Mouse (Mus musculus): Measurements from ENCODE around the gene Asap2. TPM values are rescaled to one million over a fixed set of nuclear protein-coding genes. Genes with fewer than 3 reads are reported as not detected.
"Not testable (repeated sequence)": the region's sequence is repeated elsewhere in the genome, so short reads cannot be mapped to it uniquely, and the experiment has no call there.

Gene Asap2
- polyA plus RNA-seq (2012; rRNA removed): 13.4 and 13.6 TPM in 2 replicates

DNA sequence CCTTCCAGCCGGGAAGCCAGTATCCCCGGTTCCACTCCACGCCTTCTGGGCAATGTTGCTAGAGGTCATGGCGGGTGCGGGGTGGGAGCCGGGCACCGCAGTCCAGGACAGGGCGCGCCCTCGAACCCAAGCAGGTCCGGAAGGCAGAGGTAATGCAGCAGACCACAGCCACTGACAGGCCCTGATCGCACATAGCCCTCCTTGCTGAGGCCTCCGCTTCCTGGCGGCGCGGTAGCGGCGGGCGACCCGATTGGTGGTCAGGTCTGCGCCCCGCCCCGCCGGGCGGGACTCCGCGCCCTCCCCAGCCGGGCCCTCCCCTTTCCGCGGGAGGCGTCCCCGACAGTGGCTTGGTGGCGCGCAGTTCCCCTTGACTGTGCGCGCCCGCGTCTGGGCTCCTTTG is at the start of gene Asap2:
Asap2 (plus strand) TSS at position 328 of the 400 bp plus-strand sequence.
- DNase-seq (ENCODE audit: low read depth): not testable (repeated sequence)

DNA sequence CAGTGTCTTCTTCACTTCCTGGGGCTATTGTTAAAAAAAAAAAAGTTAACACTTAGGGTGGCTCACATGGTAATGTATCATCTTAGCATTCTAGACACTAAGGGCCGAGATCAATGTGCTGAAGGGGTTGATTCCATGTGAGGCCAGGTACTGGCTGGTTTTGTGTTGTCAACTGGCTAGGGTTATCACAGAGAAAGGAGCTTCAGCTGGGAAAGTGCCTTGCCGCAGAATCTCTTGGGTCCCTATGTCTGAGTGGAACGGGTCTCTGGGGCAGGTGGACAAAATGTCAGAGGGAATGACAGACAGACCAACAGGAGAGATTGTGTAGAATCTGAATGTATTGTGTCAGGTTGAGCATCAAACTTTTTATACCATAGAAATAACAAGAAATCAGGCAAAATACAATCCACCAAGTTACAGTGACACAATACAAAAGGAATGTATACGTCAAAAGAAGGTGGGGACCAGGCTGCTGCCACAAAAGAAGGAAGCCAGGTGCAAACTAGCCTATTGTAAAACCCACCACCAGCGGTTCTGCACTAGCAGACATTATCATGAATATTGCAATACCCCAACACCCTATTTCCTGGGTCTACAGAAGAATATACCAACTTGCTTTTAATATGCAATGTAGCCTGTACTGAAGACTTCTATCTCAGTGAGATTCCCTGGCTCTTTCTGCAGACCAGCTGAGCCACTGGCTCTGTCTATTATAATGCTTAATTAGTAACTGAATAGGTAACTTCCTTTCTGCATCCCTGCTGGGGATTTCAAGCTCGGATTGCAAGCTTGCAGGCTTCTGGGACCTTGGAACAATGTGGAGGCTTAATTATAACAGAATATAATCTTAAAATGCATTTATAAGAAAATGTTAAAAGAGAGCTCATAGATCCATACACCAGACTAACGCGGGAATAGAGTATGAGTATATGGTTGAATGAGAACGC is 42.9 kb upstream of the Asap2 start:
- not testable (repeated sequence) for DNase-seq (ENCODE audit: low read depth)

DNA sequence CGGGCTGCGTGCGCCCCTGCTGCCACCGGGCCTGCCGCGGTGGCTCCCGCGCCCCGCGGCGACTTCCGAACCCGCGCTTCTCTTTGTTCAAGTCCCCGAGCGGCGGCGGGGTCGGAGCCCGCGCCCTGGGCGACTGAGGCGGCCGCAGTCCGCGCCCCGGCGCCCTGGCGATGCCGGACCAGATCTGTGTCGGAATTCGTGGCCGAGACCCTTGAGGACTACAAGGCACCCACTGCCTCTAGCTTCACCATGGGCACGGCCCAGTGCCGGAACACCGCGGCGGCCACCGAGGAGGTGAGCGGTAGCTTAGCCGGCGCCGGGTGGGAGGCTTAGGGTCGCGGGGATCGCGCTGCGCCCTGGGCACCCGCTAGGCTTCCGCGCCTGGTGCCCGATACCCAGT is 320 bp downstream of the Asap2 start:
- DNase-seq (ENCODE audit: low read depth): not testable (repeated sequence)

DNA sequence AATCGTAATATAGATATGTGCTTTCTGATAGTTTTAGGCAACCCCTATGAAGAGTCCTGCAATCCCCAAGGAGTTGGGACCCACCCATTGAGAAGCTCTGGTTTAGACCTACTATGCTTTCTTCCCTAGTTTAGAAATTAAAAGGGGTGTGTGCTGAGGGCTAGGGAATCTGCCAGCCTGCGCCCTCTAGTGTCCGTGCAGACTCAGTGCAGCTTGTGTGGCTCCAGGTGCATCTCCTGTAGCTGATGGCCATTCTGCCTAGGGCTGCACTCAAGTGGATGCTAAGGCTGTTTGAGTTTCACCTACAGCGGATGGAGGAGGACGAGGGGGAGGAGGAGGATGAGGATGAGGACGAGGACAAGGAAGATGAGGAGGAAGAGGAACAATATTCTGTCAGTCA is 40.6 kb downstream of the Asap2 start:
- not testable (repeated sequence) for DNase-seq (ENCODE audit: low read depth)

DNA sequence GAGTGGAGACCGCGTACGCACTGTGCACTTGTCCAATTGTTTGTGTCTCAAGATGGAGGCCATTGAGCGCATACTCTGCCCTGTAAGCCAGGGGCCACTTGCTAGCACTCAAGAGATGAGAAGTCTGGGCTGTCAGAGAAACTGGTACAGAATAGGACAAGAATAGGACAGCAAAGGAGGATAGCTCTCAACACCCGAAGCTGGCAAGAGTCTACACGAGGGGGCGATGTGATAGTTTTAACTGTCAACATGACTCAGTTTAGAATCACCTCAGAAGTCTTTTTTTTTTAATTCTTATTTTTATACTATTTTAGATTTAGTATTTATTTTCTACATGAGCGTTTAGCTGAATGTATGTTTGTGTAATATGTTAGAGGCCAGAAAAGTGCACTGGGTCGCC is 56.5 kb downstream of the Asap2 start:
- not testable (repeated sequence) for DNase-seq (ENCODE audit: low read depth)

DNA sequence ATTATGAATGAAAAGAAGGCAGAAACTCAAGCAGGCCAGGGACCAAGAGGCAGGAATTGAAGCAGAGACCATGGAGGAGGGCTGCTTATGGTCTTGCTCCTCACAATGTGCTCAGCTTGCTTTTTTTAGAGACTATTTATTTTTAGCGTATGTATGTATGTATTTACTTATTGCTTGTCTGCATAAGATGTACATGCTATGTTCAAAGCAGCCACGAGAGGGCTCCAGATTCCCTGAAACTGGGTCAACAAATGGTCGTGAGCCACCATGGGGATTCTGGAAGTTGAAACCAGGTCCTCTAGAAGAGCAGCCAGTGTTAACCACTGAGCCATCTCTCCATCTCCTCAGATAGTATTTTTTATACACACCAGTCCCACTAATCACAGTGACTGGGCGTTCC is 85.5 kb downstream of the Asap2 start:
- DNase-seq (ENCODE audit: low read depth): not testable (repeated sequence)

DNA sequence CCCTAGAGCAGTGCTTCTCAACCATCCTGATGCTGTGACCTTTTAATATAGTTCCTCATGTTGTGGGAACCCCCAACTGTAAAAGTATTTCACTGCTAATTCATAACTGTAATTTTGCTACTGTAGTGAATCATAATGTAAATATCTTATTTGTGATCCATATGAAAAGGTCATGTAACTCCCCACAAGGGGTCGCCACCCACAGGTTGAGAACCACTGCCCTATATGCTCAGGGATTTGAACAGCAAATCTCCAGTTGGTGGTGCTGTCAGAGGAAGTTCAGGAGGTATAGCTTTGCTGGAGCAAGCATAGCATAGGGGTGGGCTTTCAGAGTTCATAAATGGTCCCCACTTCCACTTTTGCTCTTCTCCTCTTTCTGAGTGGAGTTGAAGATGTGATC is 99.9 kb downstream of the Asap2 start:
- not testable (repeated sequence) for DNase-seq (ENCODE audit: low read depth)

DNA sequence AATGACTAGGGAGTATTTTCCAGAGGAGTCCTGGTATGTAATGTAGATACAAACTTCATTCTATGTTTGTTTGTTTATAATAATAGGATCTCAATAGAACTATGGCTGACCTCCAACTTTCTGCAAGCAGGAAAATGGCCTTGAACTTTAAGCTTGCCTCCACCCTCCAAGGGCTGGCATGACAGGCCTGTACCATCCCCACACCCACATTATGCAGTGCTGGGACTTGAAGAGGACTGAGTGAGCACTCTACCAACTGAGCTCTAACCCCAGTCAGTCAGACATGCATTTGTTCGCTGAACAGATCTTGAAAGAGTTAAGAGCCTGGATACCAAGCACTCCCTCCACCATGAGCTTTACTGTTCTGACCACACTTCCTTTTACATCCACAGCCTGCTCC is 102.2 kb downstream of the Asap2 start:
- DNase-seq (ENCODE audit: low read depth): not testable (repeated sequence)

DNA sequence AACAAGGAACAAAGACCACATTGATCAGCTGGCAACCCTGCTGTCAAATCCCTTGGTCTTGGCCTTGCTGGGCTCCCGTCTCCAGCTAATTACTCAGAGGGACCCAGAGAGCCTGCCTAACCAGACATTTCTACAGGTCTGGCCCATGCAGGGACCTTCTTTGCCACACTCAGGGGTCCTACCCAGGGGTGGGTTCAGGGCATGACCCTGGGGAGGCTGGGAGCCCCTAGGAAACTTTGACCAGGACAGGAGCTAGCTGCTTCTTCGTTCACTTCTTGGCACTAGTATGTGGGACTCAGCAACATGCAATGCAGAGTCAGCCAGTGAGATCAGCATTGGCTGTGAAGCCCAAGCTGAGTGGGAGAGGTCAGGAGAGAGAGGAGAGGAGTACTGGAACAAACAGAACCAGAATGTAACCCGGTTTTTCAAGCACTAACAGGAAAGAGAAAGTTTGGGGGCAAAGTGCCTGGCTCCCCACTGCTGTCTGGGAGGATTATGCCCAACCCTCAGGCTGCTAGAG is 107.6 kb downstream of the Asap2 start:
- DNase-seq (ENCODE audit: low read depth): not testable (repeated sequence)

DNA sequence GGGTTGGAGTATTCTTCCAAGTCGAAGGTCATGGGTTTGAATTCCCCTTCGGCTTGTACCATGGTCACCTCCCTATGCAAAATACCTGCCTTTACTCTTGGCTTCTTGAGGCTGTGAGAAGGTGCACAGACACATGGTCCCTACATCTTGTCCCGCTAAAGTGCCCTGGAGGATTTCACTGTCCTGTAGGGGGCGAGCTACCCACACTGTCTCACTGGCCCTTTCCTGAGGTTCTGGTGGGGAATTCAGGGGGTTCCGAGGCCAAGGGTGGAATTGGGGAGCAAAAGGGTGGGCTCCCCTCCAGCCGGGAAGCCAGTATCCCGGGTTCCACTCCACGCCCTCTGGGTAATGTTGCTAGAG is 120.8 kb downstream of the Asap2 start:
- not testable (repeated sequence) for DNase-seq (ENCODE audit: low read depth)

DNA sequence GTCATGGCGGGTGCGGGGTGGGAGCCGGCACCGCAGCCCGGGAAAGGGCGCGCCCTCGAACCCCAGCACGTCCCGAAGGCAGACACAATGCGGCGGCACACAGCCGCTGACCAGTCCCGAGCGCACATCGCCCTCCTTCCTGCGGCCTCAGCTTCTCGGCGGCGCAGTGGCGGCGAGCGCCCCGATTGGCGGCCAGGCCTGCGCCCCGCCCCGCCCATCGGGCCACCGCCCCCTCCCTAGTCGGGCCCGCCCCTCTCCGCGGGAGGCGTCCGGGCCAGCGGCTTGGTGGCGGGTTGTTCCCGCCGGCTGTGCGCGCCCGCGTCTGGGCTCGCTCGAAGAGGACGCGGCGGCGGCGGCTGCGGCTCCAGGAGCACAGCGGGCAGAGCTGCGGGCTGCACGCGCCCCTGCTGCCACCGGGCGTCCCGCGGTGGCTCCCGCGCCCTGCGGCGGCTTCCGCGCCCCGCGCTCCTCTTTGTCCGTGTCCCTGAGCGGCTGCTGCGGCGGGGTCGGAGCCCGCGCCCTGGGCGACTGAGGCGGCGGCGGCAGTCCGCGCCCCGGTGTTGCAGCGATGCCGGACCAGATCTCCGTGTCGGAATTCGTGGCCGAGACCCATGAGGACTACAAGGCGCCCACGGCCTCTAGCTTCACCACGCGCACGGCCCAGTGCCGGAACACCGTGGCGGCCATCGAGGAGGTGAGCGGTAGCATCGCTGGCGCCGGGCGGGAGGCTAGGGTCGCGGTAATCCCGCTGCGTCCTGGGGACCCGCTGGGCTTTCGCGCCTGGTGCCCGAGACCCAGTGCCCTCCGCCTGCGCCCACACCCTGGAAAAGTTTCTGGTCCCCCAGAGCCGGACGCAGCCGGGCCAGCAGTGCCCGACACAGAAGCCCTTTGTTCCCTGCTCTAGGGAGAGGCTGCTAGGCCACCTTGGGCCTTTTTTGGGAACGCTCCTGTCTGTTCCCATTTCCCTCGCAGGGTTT is 121.5 kb downstream of the Asap2 start:
- no peak for DNase-seq (ENCODE audit: low read depth)

DNA sequence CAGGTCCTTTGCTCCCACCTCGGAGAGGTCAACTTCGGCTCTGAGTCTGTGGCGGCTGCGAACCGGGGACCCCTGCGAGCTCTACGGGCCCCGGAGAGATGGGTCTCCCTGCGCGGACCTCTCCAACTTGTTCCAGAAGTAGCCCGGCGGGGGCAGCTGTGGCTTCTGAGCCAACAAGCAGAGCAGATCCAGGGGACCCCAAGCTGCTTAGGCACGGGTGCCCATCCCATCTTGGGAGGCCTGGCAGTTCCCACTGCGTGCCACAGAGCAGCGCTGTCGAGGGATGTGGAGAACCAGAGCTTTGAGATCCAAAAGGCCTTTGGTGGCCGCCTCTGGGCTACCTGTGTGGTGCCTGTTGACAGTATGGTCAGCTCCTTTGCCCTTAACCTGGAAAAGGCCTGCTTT is 122.2 kb downstream of the Asap2 start:
- no peak for DNase-seq (ENCODE audit: low read depth)

DNA sequence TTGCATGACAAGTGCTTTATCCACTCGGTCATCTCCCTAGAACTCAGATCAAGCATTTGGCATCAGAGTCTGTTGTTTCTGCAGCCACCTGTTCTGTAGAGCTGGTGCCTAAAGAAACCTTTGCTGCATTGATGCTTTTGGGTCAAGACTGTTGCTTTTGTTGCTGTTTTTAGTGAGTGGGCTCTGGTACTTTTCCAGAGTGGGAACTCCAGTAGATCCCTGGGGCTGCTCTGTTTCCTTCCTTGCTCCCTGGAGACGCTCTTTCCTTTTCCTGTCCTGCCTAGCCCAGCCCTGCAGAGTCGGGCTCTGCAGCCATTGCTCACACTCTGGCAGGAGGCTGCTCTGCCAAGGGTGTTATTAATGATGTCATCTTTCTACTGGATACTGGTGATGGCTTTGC is 129.2 kb downstream of the Asap2 start:
- DNase-seq (ENCODE audit: low read depth): no peak

DNA sequence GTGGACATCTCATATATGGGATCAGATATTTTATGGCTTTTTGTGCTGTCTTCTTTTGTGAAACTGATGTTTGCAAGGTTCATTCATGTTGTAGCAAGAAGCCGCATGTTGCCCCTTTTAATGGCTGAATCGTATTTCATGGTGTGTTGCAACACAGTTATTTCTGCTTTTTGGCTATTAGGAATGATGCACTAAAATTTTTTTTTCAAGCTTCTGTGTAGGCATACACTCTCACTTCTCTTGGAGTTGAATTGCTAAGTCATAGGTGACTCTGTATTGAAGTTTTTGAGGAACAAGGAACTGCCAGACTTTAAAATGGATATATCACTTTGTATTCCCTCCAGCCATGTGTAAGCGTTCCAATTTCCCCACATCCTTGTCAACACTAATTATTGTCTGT is 132.6 kb downstream of the Asap2 start:
- no peak for DNase-seq (ENCODE audit: low read depth)

DNA sequence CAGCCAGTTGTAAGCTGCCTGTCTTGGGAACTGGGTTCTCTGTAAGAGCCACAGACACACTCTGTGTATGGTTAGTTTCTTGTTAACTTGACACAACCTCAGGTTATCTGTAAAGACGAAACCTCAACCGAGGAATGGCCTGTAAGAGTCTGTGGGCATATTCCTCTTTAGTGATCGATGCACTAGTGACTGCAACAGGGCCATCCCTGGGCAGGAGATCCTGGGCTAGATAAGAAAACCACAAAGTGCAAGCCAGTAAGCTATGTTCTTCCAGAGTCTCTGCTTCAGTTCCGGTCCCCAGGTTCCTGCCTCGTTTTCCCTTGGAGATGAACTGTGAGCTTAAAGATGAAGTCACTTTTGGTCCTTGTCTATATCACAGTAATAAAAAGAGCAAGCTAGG is 133.4 kb downstream of the Asap2 start:
- no peak for DNase-seq (ENCODE audit: low read depth)

DNA sequence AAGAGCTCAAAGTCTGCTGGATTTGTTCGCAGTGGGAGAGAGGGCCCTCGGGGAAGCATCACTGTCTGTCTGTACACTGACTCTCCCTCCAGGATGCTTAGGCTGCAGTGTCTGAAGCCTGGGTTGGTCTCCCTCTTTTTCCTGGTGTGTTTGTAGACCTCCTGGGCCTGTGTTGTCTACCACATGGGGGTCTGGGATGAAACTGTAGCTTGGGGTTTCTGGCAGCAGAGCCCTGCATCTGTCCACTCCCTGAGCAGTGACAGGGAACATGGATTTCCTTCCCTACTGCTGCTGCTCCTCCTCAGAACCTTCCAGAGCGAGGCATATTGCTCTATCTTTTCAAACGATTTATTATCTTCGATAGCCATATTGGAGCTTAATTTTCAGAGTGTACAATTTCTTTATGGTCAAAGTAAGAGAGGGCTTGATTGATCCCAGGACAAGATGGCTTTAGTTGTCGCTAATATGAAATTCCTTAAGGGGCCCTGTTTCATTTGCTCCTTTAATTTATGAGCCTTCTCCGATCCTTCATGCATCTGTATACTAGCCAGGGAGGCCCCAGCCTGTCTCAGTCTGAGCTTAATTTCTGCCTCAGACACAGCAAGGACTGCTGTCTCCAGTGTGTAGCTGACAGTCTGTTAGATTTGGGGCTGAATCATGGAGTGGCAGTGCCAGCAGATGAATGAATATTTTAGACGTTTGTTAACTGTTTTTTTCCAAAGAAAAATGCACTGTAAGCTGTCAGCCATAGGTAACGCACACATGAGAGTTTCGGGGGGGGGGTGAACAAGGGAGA is 135.6 kb downstream of the Asap2 start:
- no peak for DNase-seq (ENCODE audit: low read depth)

DNA sequence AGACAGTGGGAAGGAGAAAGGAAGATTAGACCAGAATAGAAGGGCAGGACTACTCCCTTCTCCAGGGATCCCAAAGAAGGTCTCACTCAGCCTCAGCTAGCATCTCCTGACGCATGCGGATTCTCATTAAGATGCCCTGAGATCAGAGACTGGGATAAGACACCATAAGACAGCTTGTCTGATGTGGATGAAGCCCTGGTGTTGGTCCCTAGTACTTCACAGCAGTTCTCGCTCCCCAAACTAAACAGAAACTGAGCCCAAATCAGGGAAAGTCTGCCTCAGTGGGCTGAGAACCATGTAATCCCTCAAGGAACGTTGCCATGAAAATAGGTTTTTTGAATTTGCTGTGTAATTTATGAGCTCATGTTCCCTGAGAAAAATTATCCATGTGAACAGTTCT is 136.3 kb downstream of the Asap2 start:
- no peak for DNase-seq (ENCODE audit: low read depth)

DNA sequence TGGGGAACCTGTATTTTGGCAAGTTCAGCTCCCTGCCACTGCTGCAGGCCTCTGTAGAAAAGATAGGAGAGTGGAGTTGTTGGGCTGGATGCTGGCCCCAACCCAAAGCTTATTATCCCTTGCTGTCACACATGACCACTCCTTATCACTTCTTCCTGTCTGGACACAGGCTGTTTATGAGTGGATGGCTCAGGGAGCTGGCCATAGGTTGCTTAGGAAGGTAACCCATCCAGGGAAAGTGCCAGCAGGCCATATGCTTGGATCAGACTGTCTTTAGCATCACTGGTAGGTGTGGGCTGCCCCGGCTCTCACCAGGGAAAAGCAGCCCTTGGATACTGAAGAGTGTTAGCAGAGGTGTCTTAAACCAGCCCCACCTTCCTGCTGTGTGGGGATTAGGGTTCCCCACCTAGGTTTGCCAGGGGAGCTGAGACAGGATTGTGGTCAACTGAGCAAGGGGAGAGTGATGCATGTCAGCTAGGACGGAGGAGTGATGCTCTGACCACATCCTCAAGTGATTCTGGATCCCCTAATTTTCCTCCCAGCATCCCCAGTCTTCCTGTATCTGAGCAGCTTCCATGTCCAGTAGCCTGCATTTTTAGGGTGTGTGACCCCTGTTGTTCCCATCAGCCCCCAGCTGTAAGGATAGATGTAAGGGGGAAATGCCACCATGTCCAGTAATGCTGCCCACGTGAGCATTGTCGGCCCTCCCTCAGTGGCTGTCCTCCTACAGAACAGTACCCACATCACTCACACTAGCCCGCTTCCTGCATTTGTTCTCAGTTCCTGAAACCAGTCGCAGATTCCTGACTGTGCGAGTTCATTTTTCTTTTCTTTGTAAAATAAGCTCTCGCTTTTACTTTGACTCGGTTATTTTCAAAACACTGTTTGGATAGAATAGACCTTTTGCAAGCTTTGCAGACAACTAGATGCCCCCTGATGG is 138.9 kb downstream of the Asap2 start:
- no peak for DNase-seq (ENCODE audit: low read depth)

DNA sequence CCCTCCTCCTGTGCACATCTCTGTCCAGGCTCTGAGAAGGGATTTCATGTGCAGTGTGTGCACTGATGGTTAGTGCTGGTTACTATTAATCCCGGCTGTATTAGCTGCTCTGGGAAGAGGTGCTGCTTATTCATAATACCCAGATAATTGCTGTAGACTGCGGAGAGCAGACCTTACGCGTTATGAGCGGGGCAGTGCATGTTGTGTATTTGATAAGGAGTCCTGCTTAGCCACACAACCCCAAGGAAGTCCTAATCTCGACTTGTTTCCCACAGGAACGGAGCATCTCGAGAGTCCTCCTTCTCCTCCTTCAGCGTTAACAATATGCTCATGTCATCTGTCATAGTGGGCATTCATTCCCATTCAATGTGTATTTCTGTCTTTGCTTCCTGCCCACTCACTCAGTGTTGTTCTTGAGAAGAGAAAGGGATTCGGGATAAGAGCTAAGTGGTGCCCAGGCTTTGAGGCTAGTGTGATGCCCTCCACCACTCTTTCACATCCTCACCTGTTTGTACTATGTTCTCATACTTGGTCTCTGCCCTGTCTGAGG is 140.1 kb downstream of the Asap2 start:
- no peak for DNase-seq (ENCODE audit: low read depth)

DNA sequence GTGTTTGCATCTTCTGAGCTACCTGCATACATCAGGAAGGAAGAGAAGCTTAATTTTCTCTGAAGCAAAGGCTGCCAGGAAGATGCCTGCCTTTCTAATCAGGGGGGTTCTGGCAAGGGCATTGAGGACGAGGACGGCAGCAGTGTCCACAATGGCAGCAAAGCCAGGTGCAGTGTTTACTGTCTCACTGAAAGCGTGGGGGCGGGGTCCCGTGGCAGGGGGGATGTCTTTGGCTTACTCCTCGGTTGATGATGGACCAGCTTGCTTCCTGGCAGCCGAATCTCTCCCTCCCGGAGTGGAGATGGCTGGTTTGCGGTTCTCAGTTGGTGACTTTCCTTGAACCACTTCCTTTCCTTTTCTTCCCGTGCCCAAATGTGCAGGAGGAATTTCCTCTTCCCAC is 142.3 kb downstream of the Asap2 start:
- no peak for DNase-seq (ENCODE audit: low read depth)
